Mouse (Mus musculus): ENCODE measurements around the gene Stum.

The Stum gene

DNA sequence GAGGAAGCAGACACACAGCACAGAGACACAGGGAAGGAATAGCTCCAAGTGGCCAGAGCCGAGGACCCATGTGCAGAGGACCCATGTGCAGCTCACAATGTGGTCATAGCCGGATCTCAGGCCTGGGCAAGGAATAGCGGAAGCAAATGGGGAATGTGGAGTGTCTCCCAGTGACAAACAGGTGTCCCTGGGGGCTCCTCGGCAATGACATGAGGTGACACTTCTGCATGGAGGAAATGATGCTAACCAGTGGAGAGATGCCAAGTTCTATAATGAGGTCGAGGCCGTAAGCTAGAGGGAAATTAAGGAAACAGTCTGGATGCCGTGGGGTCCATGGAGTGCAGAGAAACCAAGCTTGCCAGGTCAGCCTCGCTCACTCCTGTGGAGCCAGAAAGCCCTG, 54.4 kb downstream of the Stum start:
- DNase-seq (ENCODE audit: low read depth, low spot score) = no peak

DNA sequence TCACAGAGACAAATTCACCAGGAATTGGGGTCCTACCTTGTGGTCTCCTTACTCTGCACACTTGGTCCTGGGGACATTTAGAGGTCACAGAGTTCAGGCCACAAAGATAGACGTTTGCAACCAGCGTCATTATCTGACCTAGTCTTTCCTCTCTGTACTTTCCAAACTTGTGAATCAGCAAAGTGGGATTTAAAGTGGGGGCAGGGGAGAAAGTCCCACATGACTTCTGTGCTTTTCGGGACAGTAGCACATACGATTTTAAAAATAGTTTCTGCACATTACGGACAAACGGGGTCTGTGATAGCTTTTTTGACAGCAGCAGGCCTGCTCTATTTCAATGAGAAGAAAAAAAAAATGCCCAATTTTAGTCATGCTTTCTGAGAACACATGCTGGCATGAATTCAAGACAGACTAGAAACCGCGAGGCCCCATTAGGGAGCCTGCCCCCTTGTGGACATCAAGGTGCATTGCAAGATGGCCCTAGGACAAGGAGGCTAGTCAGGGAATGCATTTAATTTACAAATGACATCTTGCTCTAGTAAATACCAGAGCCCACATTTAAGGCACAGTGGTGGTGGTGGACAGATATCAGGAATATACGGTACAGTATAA, 55.1 kb downstream of the Stum start:
- DNase-seq (ENCODE audit: low read depth, low spot score) = peak; percentile 78

DNA sequence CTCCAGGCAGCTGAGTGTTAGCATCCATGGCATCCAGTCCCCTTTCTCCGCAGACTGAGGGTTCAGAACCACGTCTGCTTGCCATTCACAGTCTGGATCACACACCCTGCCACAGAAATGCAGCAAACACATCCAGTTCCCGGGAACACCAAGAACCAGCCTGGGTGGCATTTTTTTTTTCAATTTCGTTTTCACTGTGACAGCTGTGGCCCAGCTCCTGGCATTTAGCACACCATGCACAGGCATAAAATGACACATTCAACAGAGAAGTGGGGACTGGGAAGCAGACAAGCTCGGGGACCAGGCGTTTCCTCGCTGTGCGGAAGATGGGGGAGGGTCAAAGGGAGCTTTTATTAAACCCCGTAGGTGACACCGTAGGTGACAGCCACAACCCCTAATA, 55.6 kb downstream of the Stum start:
- DNase-seq (ENCODE audit: low read depth, low spot score) = no peak

DNA sequence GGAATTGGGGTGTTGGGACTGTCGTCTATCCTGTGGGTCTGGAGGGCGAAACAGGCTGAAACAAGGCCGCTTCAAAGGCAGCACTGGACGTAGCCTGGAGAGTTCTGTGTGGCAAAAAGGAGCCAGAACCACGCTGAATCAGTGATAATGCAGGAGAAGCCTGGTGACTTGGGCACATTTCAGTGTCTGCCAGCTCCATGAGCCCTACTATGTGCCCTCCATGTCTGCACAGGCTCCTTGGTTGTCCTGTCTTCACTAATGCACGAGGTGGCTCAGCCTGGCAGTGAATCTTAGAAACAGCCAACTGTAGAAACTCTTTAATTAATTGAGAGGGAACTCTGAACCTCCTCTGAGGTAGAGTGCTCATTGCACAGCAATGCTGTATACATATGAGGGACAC, 56.9 kb downstream of the Stum start:
- DNase-seq (ENCODE audit: low read depth, low spot score) = no peak

DNA sequence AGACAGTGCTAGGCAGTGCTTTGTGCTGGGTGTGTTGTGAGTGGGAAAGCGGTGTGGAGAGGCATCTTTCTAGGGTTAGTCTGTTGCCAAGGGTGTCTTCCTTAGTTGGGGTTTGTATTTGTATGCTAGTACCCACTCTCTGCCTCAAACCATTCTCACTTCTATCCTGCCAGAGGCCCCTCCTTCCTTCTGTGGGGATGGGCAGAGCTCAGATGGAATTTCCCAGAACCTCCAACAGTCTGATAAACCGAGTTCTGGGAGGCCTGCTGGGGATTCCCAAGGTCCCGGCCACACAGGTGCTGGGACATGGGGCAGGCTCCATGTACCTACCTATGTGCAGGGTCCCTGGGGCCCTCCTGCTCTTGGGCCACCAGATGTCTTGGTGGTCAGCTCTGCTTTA, 59.4 kb downstream of the Stum start:
- no peak for DNase-seq (ENCODE audit: low read depth, low spot score)

DNA sequence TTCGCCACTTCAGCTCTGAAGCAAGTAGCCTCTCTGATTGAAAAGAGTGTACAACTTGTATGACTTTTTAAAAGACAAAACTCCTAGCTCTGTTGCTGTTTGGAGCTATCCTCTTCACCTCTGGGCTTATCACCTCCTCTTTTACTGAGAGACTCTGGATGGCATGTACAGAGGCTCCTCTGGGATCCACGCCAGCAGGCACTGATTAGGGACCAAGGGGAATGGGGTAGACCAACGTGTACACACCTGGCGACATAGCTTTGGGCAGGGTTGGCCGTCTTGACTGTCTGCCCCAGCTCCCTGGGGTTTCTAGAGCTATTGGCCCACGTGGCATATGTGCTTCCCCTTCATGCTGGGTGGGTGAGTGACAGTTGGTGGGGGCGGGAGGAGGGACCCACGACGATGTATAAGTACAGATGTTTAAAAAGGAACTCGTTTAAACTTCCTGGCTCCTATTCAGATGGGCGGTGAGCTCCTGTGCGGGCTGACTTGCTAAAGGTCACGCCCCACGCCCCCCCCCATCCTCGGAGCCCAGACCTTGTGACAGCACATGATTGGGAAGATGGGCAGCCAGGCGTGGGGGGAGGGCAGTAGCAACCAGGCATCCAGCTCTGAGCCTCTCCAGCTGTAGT, 60.2 kb downstream of the Stum start:
- no peak for DNase-seq (ENCODE audit: low read depth, low spot score)

DNA sequence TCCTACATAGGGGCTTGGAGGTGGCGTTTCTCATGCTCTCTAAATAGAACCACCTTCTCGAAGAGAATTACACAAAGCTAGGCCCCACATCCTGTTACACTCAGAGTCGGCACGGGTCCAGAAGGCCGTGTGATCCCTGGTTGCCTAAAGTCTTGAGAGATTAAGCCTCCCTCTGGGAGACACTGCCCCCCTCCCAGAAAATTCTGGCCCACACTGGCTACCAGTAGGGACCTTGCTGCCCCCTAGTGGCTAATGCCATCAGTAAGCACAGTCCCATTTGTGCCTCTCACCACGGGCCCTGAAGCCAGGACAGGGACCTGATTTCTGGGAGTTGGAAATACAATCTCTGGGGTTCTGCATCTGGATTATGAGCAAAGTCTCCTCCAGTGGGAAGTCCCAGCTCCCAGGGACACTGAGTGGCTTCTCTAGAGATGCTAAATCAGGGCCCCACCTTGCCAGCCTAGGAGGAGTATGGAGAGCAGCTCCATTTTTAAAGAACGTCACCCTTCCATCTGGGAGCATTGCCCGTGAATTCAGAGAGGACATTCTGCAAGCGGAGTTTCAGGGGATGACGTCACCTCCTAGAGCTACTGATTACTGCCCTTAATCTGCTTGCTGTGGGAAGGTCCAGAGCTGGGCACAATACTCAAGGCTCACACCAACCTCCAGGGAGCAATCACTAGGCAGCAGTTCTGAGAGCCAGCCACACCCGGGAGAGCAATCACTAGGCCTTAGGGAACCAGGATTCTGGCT, 61.1 kb downstream of the Stum start:
- peak; percentile 71 for DNase-seq (ENCODE audit: low read depth, low spot score)

DNA sequence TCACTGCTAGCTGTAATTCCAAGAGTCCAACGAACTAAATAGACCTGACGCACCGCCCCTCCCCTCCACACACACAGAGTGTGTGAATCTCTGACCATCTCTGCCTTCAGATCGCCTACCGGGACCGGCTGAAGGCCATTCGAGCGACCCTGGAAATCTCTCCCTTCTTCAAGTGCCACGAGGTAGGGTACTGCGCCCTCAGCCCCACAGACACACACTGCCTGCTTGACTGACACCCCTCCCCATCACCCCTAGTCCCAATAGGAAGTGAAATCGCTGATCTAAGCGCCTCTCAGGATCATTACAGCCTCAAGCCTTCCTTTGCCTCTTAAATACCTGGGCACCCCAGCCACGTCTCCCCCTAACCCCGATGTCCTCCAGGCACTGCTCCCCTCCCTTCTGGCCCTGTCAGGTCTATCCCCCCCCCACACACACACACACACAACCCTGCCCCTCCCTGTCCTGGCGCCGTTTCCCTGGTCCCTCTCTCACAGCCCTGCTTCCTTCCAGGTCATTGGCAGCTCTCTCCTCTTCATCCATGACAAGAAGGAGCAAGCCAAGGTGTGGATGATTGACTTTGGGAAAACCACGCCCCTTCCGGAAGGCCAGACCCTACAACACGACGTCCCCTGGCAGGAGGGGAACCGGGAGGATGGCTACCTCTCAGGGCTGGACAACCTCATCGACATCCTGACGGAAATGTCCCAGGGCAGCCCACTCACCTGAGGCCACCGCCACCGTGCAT, 62.0 kb downstream of the Stum start:
- no peak for DNase-seq (ENCODE audit: low read depth, low spot score)

DNA sequence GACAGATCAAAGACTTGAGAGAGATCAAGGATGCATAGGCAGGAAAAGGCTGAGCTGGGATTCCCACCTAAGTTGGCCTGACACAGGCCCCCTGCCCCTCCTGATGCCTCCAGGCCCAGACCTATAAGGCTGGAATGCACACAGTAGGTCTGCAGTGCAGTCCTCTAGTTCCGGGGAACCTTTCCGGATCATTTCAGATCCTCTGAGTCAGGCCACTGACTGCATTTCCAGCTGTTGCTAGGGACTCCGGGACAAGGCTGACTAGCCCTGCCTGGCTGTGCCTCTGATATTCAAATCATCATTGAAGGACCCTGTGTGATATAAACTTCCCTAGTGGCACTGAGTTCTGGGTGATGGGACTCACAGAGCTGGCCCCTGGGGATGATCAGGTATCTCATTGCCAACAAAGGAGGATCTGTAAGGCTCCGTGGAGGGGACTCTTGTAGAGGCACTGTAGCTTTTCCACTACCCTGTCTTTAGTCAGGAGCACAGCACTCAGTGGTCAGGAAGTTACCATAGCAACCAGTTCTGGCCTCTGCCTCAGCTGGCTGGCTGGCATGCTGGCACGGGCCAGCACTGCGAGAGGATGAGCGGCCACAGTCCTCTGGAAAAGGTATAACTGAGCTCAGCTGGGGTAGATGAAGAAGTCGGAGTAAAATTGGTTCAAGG, 62.7 kb downstream of the Stum start:
- DNase-seq (ENCODE audit: low read depth, low spot score) = no peak

DNA sequence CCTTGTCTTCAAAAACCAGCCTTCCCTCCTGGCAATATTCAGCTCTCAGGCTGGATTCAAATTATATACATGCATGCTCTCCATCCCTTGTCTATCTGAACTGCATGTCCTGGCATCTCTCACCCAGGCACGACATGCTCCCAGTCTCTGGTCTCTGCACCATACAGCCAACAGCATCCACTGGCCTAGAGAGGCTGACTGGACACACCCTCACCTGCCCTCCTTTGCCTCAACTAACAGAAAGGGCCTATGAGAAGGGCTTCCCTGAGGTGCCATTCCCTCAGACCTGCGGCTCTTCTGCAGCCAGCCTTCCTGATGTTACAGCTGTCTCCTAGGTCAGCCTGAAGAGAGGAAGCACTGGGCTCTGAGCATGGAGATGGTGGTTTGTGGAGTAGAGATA, 64.2 kb downstream of the Stum start:
- no peak for DNase-seq (ENCODE audit: low read depth, low spot score)

DNA sequence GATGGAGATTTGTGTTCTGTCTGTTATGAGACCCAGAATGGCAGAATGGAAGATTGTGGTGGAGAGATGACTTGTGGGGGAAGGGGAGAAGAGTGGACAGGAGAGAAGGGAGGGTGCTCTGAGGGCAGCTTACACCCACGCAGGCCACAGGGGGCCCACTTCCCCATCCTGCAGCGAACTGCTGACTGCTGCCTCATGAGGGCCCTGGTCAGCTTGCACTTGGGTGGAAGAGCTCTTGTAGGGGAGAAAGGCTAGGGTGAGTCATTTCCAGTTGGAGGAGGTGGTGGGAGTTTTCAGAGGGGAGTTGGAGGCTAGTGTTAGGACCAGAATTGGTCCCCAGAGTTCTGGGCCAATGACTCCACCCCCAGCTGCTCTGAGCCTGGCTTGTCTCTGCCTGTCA, 66.2 kb downstream of the Stum start:
- DNase-seq (ENCODE audit: low read depth, low spot score) = no peak

DNA sequence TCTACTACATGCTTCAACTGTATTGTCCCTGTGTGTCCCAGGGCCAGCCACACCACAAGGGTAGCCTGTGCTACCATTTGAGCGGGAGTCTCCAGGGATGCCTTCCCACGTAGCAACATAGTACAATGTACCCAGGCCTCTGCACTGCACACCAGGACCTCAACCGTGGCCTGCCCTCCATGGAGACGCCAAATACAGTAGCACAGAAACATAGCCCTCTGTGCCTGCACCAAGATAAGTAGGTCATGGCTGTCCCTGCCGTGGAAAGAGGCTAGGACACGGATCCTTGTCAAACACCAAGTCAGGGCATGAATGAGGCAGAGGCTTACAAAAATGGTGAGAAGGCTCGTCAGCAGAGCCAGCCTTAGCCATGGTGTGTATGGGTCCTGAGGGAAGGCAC, 67.5 kb downstream of the Stum start:
- DNase-seq (ENCODE audit: low read depth, low spot score) = no peak

DNA sequence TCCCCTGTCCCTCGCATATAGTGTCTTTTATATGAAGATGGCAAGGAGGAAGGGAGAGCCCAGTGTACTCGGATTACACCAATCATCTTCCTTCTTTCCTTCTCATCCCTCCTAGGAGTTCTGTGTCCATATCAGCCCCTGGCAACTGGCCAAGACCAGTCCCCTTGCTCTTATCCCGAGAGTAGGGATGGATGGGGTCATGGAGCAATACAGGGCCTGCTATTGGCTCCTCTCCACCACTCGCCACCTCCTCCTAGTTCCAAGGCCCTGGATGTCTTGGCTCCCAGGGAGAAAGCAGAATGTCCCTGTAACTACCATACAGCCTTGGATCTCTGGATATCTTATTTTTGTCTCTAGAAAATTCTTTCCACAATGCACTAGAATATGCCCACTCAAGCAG, 68.2 kb downstream of the Stum start:
- no peak for DNase-seq (ENCODE audit: low read depth, low spot score)

DNA sequence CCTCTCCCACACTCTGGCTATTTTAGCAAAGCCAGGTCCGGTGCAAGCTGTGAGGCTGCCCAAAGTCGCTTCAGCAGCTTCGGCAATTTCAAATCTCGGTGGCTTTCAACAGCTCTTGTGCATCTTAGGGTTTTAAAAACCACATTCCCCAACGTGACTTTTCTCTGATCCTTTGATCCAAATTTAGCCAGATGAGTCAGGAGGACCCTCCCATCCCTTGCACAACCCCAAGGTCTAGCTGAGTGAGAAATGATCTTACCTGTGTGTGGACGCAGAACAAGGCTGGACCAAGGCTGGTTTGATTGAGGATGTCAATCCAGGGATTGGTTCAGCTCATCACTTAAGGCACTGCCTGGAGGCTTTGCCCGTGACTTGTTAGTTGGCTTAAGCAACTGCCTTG, 73.0 kb downstream of the Stum start:
- no peak for DNase-seq (ENCODE audit: low read depth, low spot score)

DNA sequence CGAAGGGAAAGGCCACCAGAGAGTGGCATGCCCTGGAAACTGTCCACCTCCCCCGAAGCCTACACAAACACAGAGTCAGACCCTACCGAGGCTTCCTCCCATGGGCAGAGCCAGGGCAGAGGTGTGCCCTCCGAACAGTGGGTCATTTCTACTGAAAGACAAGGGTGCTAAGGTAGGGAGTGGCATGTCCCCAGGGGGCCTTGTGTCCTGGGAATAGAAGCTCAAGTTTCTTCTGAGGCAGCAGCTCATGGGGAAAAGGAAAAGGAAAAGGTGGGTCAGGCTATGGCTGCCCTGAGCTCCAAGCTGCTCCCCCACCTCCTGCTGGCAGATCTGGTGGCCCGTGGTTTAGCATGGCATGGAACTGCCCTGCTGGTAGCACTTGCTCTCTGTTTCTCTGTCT, 73.5 kb downstream of the Stum start:
- DNase-seq (ENCODE audit: low read depth, low spot score) = no peak

DNA sequence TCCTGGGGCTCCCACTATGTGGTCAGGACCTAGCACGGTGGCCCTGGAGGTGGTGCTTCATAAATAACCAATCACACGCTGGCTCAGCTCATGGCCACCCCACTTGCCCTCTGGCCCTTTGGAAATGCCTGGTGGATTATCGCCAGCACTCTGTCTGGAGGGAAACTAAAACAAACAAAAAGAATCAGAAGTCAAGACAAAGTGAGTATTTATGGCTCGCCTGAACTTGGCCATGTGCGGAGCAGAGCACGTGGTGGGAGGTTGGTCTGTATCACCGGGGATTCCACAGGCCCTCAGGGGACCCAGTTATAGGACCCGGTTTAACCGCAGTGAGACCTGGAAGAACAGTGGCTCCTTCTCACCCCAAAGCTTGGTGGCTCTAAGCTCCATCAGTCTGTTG, 74.5 kb downstream of the Stum start:
- no peak for DNase-seq (ENCODE audit: low read depth, low spot score)

DNA sequence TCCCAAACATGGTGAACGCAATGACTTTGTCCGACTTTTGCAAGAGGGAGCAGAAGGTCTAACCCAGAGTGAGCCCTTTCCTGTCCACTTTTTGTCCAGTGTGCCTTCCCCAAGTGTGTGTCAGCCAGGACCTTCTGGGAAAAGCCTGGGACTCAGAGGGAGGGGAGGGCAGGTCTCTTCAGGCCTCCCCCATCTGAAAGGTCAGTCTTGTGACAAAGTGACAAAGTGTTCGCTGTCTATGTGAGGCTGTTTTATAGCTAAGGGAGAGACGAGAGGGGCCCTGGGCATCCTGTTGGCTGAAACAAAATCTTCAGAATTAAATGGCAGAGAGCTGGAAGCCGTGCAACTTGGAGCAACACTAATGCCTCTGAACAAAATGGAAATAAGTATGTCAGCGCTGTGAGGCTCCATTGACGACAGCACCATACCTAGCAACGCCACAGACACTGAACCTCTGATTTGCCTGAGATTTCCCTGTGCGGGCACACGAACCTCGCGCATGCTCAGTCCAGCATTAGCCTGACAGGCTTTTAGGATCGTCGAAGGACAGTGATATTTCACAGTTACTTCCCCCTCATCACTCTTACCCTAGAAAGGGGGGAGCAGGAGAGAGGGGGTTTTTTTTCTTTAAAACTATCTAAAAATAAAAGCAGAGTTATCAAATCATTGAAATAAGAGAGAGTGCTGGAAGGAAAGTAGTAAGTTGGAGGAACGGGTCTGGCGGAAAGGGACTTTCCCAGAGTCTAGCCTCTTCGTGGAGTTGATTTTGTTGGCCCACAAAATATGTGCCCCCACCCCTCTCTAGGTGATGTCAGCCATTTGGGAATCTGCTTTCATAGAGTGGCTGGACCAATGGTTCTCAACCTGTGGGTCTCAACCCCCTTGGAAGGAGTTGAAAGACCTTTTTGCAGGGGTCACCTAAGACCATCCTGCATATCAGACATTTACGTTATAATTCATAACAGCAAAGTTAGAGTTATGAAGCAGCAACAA, 75.3 kb downstream of the Stum start:
- no peak for DNase-seq (ENCODE audit: low read depth, low spot score)

DNA sequence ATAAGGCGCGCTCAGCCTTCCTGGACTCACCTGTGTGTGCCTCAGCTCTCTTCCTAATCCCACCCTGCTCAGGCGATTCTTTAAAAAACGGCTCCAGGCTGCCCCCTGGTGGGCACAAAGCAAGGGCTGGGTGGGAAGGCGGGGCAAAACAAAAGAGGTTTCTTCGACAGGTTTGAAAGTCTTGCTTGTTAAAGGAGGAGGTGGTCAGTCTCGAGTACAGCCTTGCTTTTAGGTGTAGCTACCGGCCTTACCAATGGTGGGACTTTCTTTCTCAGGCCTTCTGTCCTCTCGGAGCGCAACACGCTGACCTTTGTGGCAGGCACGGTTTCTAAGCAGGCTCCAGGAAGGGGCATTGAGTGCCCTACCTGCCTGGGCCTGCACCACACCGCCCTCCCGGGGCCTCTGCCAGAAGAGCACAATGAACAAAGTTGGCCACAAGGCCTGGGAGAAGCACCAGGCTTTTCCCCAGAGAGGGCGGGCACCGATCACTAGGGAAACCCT, 76.1 kb downstream of the Stum start:
- peak; percentile 81 for DNase-seq (ENCODE audit: low read depth, low spot score)

DNA sequence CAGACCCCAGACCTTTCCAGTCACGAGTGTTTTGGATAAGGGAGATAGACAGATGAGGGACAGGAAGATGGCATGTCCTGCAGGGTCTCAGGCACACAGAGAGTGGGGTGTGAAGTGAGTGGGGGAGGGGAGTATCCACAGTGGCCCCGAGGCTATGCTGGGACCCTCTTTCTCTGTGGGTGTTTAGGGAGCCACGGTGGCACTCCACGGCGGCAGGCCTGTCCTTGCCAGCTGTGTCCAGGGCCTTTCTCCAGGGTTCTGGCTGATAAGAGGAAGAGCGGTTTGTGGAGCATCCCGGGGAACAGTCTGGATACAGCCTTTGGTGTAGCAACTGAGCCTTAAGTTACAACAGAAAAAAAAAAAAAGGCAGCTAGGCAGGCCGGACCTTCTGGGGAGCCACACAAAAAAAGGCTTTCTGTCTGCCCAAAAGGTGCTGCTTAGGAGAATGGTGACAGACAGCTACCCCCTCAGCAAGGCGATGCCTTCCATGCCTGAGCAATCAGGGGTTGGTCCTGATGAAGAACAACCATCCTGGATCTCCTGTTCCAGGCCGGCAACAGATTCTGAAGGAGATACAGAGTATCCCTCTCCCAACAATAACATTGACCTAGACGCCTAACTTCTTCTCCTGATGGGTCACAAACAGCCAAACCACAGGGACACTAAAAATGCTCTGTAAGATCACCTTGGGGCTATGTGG, 76.8 kb downstream of the Stum start:
- no peak for DNase-seq (ENCODE audit: low read depth, low spot score)

All from CD4-positive helper T cell, adult 2 months (primary cell).